Mouse (Mus musculus) frontal cortex, adult 2 months (tissue): ENCODE data around the gene Comp. TPM values are rescaled to one million over a fixed set of nuclear protein-coding genes. Genes with fewer than 3 reads are reported as not detected.

Experiments used
- DNase-seq, 2 experiments: peaks; one replicate each; pipeline ENCODE4 v3.0.0; 2022; ENCODE audit warnings: low spot score in 1 of 2; ENCODE audit errors: extremely low spot score in 1 of 2
- polyA plus RNA-seq: library from polyadenylated mRNA; depleted of rRNA; stranded (reverse); fragments of >200 nt; gene quantifications from 2 replicates; pipeline ENCODE4 v1.2.3, GENCODE M21; 2012; rRNA removed

Gene Comp
- 0.19 and 0.26 TPM in 2 replicates for polyA plus RNA-seq

- DNase-seq: no peak
Measured at GRCm38 (mm10) chr8:70373397-70374317, at the start of gene Comp. Gene Comp (plus strand): TSS chr8:70373558.

- DNase-seq: no peak
Measured at GRCm38 (mm10) chr8:70323716-70324115, 49.6 kb upstream of the Comp start.

GRCm38 (mm10) chr8:70327512-70327911, 45.8 kb upstream of the Comp start:
- DNase-seq: no peak

GRCm38 (mm10) chr8:70329124-70329834, 44.1 kb upstream of the Comp start, which contains the start of gene Gdf1:
Gene Gdf1 (plus strand): TSS chr8:70329817.
- no peak for DNase-seq

- DNase-seq: no peak
Measured at GRCm38 (mm10) chr8:70329835-70330740, 43.3 kb upstream of the Comp start.

- peak; percentile 61 to 71 for DNase-seq
Measured at GRCm38 (mm10) chr8:70330741-70331364, 42.5 kb upstream of the Comp start.

- DNase-seq: no peak
Measured at GRCm38 (mm10) chr8:70331526-70331925, 41.8 kb upstream of the Comp start.

- DNase-seq: peak in 1 of 2 experiments; percentile 72
Measured at GRCm38 (mm10) chr8:70332070-70332877, 41.1 kb upstream of the Comp start.

- DNase-seq: no peak
Measured at GRCm38 (mm10) chr8:70332878-70333202, 40.5 kb upstream of the Comp start.

GRCm38 (mm10) chr8:70338931-70339330, 34.4 kb upstream of the Comp start:
- DNase-seq: no peak

- DNase-seq: no peak
Measured at GRCm38 (mm10) chr8:70340659-70341058, 32.7 kb upstream of the Comp start.

GRCm38 (mm10) chr8:70342007-70342406, 31.4 kb upstream of the Comp start:
- DNase-seq: no peak

GRCm38 (mm10) chr8:70343076-70343475, 30.3 kb upstream of the Comp start:
- no peak for DNase-seq

GRCm38 (mm10) chr8:70343696-70344095, 29.7 kb upstream of the Comp start:
- DNase-seq: peak in 1 of 2 experiments; percentile 63

GRCm38 (mm10) chr8:70344279-70344678, 29.1 kb upstream of the Comp start:
- DNase-seq: no peak

GRCm38 (mm10) chr8:70347443-70347842, 25.9 kb upstream of the Comp start:
- DNase-seq: no peak

GRCm38 (mm10) chr8:70347860-70348420, 25.4 kb upstream of the Comp start:
- DNase-seq: no peak

- DNase-seq: peak in 1 of 2 experiments; percentile 49
Measured at GRCm38 (mm10) chr8:70351035-70351999, 22.0 kb upstream of the Comp start.
